Mouse (Mus musculus): ENCODE measurements around the gene Pgrmc2. TPM values are rescaled to one million over a fixed set of nuclear protein-coding genes. Genes with fewer than 3 reads are reported as not detected.

Gene Pgrmc2
- polyA plus RNA-seq (2016; fragmentation: Nextera tagmentation; extraction: Ambion mirVana) = 47.4 and 49.4 TPM in 2 replicates

DNA sequence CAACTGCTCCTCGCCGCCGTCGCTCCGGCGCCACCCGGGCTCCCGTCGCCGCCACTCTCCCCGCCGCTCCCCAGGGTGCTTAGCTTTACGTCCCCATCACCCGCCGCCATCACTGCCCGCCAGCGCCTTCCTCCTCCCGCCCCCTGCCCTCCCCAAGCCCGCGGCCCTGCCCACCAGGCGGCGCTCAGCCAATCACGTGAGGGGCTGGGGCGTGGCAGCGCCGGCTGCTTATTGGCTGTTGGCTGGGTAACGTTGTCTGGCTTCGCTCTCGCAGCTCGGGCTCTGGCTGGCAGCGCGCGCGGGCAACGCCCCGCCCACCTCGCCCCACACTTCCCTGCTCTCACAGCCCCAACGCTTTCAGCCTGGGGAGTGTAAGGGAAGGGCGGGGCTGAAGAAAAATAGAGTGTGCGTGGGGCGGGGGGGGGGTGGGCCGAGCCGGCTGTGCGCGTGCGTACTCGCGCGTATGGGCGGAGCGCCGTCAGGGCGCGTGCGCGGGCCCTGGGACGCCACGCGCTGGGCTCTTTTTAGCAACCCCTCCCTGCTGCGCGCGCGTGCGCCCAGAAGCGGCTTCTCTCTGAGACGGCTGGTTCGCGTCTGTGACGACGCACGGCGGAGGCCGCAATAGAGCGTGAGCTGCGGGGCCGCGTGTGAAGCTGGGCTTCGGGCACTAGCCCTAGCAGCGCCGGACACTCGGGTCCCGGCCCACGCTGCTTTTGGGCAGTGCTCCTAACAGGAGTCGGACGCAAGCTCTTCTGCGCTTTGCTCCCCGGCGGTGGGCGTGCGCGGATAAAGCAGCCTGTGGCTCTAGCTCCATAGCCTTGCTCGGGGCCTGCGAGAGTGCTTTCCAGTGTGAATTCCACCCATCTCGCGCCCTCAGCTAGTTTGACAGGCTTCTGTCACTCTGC is at the start of gene Pgrmc2:
Gene Pgrmc2 (minus strand): TSS at position 162 of the 905 bp plus-strand sequence.
- Histone ChIP-seq H3K4me1 (replicated peaks) (peaks cover 19% of the 10 kb centered on the region), H3K4me3 (replicated peaks) (peak within 1 kb of the TSS; percentile 90), H3K27ac (peak within 1 kb of the TSS; percentile 92), H3K4me2 (peak within 1 kb of the TSS; percentile 72), H3K9ac (replicated peaks) (peak within 1 kb of the TSS; percentile 81), H3K36me3 (no peaks in the 10 kb centered on the region; the same call in 1 of the 2 replicates), H3K27me3 (no peaks in the 10 kb centered on the region), H3K9me3 (no peaks in the 10 kb centered on the region)
- ATAC-seq (ENCODE audit: insufficient number of reproducible peaks, insufficient read depth, low FRiP score, low TSS enrichment, low read depth) = peak; percentile 99
- WGBS = under 1% methylated on average over 93 of the region's 95 CpGs

DNA sequence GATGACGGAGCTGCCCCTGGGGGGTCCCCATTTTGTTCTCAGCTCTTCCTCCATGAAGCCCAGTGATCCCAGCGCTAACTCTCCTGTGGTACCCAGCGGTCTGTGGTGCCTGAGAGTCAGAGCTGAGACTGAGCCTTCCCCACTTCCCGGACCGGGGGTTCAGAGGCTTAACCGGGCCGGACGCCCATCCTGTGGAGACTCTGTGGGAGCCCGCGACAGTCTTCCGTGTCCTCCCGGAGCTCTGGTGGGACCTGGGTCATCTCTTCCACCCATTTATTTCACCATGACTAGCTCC is 41.1 kb upstream of the Pgrmc2 start:
- WGBS = 21% methylated on average over 12 of the region's 12 CpGs
- 0 out of 2 replicates have a peak, but pooled peaks cover 10% of the 10 kb centered on the region for H3K4me1 ChIP-seq (replicated peaks)
- H3K9me3 ChIP-seq = no peaks in the 10 kb centered on the region
- no peaks in the 10 kb centered on the region for H3K36me3 ChIP-seq
- peak overlapping the region; percentile 7; the same call in 1 of the 2 replicates for H3K4me2 ChIP-seq
- no peak overlapping the region for H3K9ac ChIP-seq (replicated peaks)
- H3K4me3 ChIP-seq (replicated peaks) = no peak overlapping the region
- H3K27me3 ChIP-seq = peaks cover 19% of the 10 kb centered on the region
- H3K27ac ChIP-seq = no peak overlapping the region
- no peak for ATAC-seq (ENCODE audit: insufficient number of reproducible peaks, insufficient read depth, low FRiP score, low TSS enrichment, low read depth)

DNA sequence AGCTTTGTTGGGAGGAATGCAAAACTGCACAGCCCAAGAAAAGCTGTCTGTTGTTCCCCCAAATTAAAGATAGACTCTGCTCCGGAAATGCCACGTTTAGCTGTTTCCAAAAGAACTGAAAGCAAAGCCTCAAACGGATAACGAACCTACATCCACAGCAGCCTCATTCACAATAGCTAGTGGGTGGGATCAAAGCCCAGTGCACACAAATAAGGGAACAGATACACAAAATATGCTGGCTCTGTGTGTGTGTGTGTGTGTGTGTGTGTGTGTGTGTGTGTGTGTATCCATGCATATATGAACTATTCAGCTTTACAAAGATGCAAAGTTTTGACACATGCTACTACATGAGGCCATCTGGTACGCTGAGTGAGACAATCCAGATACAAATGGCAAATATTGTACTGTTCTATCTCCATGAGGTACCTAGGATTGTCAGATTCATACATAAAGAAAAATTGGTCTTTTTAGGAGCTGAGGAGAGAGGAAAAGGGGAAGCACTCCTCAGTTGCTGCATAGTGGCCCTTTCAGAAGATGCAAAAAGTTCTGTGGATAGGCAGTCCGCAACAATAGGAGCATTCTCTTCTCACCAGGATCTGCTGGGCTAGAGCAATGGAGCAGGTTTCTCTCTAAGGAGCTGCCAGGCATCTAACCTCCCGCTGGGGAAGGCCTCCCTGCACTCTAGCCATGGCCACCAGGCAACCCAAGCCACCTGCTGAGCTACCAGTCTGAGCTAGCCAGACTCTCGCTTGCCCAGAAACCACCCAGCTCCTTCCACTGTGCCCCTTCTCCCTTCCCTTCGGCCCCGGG is 40.5 kb upstream of the Pgrmc2 start:
- WGBS = 33% methylated on average over 10 of the region's 10 CpGs
- H3K27ac ChIP-seq = no peak overlapping the region

DNA sequence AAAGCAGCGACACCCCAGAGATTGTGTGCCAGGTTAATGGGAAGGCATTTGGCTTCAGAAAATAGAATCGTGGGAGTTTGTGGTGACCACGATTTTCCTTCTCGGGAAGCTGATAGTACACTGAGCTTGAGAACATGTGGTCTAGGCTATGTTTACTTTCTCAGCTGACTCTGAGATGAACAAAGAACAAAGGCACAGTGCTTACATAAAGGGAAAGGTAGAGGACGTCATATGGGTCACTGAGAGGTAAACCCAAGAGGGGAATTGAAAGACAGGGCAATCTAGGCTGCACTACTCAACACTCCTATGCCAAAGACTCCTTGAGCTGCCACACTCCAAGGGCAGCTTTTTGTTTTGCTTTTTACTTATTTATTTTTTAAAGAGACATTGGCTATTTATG is 35.3 kb upstream of the Pgrmc2 start:
- H3K4me1 ChIP-seq (replicated peaks) = 0 out of 2 replicates have a peak, but pooled peaks cover 2% of the 10 kb centered on the region
- no peak overlapping the region for H3K4me2 ChIP-seq
- no peaks in the 10 kb centered on the region for H3K9me3 ChIP-seq
- no peak overlapping the region for H3K27ac ChIP-seq
- no peak for ATAC-seq (ENCODE audit: insufficient number of reproducible peaks, insufficient read depth, low FRiP score, low TSS enrichment, low read depth)
- H3K4me3 ChIP-seq (replicated peaks) = no peak overlapping the region
- 82% methylated on average over 5 of the region's 5 CpGs for WGBS
- no peak overlapping the region for H3K9ac ChIP-seq (replicated peaks)
- no peaks in the 10 kb centered on the region; the same call in 1 of the 2 replicates for H3K27me3 ChIP-seq
- H3K36me3 ChIP-seq = no peaks in the 10 kb centered on the region

More for the DNA sequence above, 40.5 kb upstream of the Pgrmc2 start:
- 0 out of 2 replicates have a peak, but pooled peaks cover 10% of the 10 kb centered on the region for H3K4me1 ChIP-seq (replicated peaks)
- H3K4me2 ChIP-seq = peak overlapping the region; percentile 7; the same call in 1 of the 2 replicates
- peaks cover 18% of the 10 kb centered on the region for H3K27me3 ChIP-seq
- no peaks in the 10 kb centered on the region for H3K9me3 ChIP-seq
- no peak overlapping the region for H3K4me3 ChIP-seq (replicated peaks)
- no peak for ATAC-seq (ENCODE audit: insufficient number of reproducible peaks, insufficient read depth, low FRiP score, low TSS enrichment, low read depth)
- H3K36me3 ChIP-seq = no peaks in the 10 kb centered on the region
- no peak overlapping the region for H3K9ac ChIP-seq (replicated peaks)

DNA sequence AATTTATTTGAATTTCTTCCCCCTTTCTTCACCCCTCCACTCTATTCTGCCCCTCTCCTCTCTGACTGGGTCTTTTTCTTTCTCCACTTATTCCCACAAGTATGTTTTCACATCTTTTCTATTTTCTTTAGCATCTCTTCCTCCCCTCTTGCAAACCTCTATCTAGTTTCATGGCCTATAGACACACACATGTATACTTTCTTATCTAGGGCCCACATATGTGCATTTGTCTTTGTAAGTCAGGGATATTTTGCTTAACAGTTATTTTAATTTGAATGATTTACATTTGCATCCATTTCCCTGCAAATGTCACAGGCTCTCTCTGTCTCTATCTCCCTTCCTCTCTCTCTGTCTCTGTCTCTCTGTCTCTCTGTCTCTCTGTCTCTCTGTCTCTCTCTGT is 34.6 kb upstream of the Pgrmc2 start:
- H3K27me3 ChIP-seq = no peaks in the 10 kb centered on the region
- H3K36me3 ChIP-seq = no peaks in the 10 kb centered on the region
- H3K9ac ChIP-seq (replicated peaks) = no peak overlapping the region
- no peak overlapping the region for H3K4me3 ChIP-seq (replicated peaks)
- no peaks in the 10 kb centered on the region for H3K9me3 ChIP-seq
- no peak for ATAC-seq (ENCODE audit: insufficient number of reproducible peaks, insufficient read depth, low FRiP score, low TSS enrichment, low read depth)
- no peaks in the 10 kb centered on the region for H3K4me1 ChIP-seq (replicated peaks)
- H3K27ac ChIP-seq = no peak overlapping the region
- no peak overlapping the region for H3K4me2 ChIP-seq

DNA sequence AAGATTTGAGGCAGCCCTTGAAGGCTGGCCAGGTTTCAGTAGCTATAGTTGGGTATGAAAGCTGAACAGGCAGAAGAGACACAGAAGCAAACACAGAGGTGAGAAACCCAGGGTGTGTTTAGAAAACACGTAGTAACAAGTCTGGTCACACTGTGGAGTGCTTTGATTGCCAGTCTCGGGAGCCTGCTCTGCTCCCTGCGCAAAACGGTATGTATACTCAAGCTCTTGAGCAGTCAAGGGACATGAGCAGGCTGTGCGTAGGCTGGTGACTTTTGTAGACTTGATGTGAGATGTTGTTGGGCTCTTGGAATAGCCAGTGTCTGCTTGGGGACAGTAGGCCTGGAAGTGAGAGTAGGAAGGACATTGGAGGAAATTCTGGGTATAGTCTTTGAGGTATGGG is 30.3 kb upstream of the Pgrmc2 start:
- no peaks in the 10 kb centered on the region for H3K4me1 ChIP-seq (replicated peaks)
- H3K9ac ChIP-seq (replicated peaks) = no peak overlapping the region
- H3K36me3 ChIP-seq = no peaks in the 10 kb centered on the region
- H3K9me3 ChIP-seq = no peaks in the 10 kb centered on the region
- no peaks in the 10 kb centered on the region for H3K27me3 ChIP-seq
- H3K4me2 ChIP-seq = no peak overlapping the region
- ATAC-seq (ENCODE audit: insufficient number of reproducible peaks, insufficient read depth, low FRiP score, low TSS enrichment, low read depth) = no peak
- H3K4me3 ChIP-seq (replicated peaks) = no peak overlapping the region
- 75% methylated on average over 5 of the region's 5 CpGs for WGBS
- H3K27ac ChIP-seq = no peak overlapping the region

DNA sequence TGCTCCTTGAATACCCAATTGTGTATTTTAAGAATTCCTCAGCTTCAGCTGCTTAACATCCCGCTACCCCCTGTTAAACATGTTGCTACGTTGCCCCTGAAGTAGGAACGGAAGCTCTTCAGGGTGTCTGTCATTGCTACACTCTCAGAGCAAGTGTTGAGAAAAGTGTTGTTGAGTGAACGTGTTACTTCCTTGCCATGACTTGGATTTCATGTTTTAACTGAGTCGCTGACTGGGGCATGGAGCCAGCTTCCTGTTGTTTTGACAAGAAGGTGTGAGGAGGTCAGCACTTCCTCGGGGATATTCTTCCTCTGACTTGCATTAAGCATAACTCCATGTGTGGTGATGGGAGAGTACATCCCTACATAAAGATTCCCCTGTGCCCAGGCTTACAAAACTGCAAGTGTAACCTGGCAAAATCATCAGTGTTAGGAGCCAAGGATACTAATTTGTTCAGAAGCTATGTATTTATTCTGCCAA is 25.5 kb upstream of the Pgrmc2 start:
- 56% methylated on average over 6 of the region's 6 CpGs for WGBS
- Histone ChIP-seq H3K4me1 (replicated peaks) (no peaks in the 10 kb centered on the region; the same call in 1 of the 2 replicates), H3K36me3 (no peaks in the 10 kb centered on the region), H3K4me2 (no peak overlapping the region), H3K9me3 (no peaks in the 10 kb centered on the region), H3K9ac (replicated peaks) (no peak overlapping the region), H3K4me3 (replicated peaks) (no peak overlapping the region), H3K27ac (no peak overlapping the region), H3K27me3 (no peaks in the 10 kb centered on the region)
- no peak for ATAC-seq (ENCODE audit: insufficient number of reproducible peaks, insufficient read depth, low FRiP score, low TSS enrichment, low read depth)

DNA sequence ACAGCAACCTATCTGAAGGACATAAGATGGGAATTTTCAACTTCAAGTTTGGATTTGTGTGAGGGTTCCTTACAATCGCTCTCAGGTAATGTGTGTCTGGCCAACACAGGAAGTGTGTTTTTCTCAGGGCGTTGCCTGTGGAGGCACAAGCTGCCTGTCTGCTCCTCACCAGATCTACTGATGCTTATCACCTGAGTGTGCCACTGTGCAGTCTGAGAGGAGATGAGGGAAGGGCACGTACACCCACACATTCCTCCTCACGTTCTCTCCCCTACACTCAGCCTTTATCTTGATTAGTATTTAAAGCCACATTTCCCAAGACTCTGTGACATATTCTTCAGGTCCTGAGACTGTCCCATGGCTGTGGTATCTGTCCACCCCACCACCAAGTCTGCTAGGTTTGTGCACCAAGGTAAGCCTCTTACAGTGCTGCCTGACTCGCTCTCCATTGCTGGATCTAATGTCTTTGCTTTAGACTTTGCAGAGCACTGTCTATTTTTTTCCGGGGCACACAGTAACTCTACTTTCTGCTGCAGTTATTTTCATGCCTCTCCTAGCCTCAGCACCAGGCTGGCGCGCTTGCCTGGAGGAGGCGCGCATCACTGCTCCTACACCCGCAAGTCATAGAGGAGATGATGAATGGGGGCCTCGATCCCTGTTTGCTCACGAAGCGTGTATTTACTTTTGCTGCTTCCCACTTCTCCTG is 24.9 kb upstream of the Pgrmc2 start:
- WGBS = 90% methylated on average over 14 of the region's 14 CpGs
- Histone ChIP-seq H3K4me3 (replicated peaks) (no peak overlapping the region), H3K36me3 (no peaks in the 10 kb centered on the region), H3K27me3 (no peaks in the 10 kb centered on the region), H3K27ac (no peak overlapping the region), H3K9ac (replicated peaks) (no peak overlapping the region), H3K9me3 (no peaks in the 10 kb centered on the region), H3K4me1 (replicated peaks) (no peaks in the 10 kb centered on the region; the same call in 1 of the 2 replicates), H3K4me2 (no peak overlapping the region)
- ATAC-seq (ENCODE audit: insufficient number of reproducible peaks, insufficient read depth, low FRiP score, low TSS enrichment, low read depth) = no peak

DNA sequence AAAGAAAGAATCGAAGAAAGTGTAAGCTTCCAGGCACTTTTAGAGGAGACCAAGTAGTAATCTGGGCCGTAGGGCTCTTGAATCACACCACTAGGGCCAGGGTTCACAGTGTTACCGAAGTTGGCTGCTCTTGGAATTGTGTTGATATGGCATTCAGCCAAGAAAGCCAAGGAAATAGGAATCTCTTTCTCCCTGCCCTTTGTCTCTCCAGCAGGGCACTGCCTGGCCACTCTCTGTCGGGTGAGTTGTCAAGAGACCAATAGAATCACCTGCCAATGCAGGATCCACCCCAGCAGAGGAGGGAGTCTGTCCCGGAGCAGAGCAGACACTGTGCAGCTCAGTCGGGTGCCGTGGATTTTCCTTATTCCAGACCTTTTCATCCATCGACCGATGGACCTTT is 19.1 kb upstream of the Pgrmc2 start:
- H3K27ac ChIP-seq = no peak overlapping the region
- H3K9me3 ChIP-seq = 0 out of 2 replicates have a peak, but pooled peaks cover 9% of the 10 kb centered on the region
- H3K4me2 ChIP-seq = no peak overlapping the region
- 92% methylated on average over 9 of the region's 9 CpGs for WGBS
- H3K4me1 ChIP-seq (replicated peaks) = no peaks in the 10 kb centered on the region
- no peak overlapping the region for H3K9ac ChIP-seq (replicated peaks)
- ATAC-seq (ENCODE audit: insufficient number of reproducible peaks, insufficient read depth, low FRiP score, low TSS enrichment, low read depth) = no peak
- H3K27me3 ChIP-seq = no peaks in the 10 kb centered on the region
- H3K4me3 ChIP-seq (replicated peaks) = no peak overlapping the region
- no peaks in the 10 kb centered on the region for H3K36me3 ChIP-seq

DNA sequence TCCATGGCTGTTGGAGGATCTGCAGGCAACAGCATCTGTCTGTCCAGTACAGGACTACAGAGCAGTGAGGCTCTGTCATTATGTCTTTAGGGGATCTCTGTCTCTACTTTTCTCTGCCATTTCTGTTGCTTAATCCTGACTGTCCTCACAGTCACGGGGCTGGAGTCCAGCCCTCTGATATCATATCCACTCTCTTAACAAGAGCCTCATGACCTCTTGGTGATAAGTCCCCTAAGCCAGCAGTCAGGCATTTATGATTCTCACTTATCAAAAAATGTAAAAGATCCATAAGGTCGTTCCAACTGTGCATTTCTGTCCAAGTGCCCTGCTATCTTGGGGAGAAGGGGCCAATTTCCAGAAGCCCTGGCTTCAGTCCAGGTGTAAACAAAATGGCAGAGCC is 17.3 kb upstream of the Pgrmc2 start:
- no peak overlapping the region for H3K4me2 ChIP-seq
- H3K4me3 ChIP-seq (replicated peaks) = no peak overlapping the region
- H3K36me3 ChIP-seq = no peaks in the 10 kb centered on the region
- H3K4me1 ChIP-seq (replicated peaks) = no peaks in the 10 kb centered on the region
- H3K27me3 ChIP-seq = no peaks in the 10 kb centered on the region
- no peak overlapping the region for H3K9ac ChIP-seq (replicated peaks)
- 73% methylated on average over 2 of the region's 2 CpGs for WGBS
- ATAC-seq (ENCODE audit: insufficient number of reproducible peaks, insufficient read depth, low FRiP score, low TSS enrichment, low read depth) = no peak
- H3K27ac ChIP-seq = no peak overlapping the region
- 0 out of 2 replicates have a peak, but pooled peaks cover 9% of the 10 kb centered on the region for H3K9me3 ChIP-seq

Measured in limb, embryonic 12.5 days (tissue).